Mouse (Mus musculus) ES-Bruce4 (cell line): ENCODE results near the gene Tmem202.

Source experiments
- CTCF ChIP-seq: IDR thresholded peaks from one replicate; pipeline ENCODE4 v1.8.1; 2011; ENCODE audit warnings: low read depth, low read length
- POLR2A ChIP-seq: IDR thresholded peaks from one replicate; pipeline ENCODE4 v1.8.1; 2011; ENCODE audit warnings: low read length; ENCODE audit not compliant: insufficient read depth

GRCm38 (mm10) chr9:59485511-59486075 lies 54.1 kb downstream of the Tmem202 start:
- no peak for TF ChIP-seq CTCF
- no peak for TF ChIP-seq POLR2A
